Mouse (Mus musculus) liver, embryonic 14.5 days (tissue): Measurements from ENCODE around the gene Itgbl1.

Source experiments
- CTCF ChIP-seq: IDR thresholded peaks from 2 replicates; pipeline ENCODE4 v1.5.1; 2016; ENCODE audit warnings: antibody characterized with exemption, low read depth, control low read depth
- EP300 ChIP-seq: IDR thresholded peaks from 2 replicates; pipeline ENCODE4 v1.6.1; 2016; ENCODE audit warnings: antibody characterized with exemption, low read depth

DNA sequence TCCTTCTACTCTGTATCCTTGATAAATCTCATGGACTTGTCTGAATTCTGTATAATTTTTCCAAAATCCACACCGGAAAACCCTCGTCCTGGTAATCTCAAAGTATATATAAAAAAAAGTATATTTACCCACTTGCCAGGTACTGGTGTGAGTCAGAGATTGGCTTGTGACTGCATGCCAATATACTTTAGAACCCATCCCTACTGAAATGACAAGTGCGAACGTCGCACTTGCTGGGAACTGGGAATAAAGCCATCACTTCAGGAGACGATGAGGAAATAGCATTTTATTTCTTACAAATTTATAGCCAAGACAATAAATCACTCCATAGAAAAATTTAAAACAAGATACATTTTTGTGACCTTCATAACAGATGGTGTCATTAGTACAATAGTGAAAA is 308.2 kb downstream of the Itgbl1 start:
- TF ChIP-seq CTCF (no peak), EP300 (no peak)
